Mouse (Mus musculus) heart, adult 2 months (tissue): ENCODE results near the gene Sh3bgrl.

Source experiments
- CTCF ChIP-seq: fragments of 200-600 bp; IDR thresholded peaks from 2 replicates; pipeline ENCODE4 v1.8.1; 2022; ENCODE audit warnings: antibody characterized with exemption, mild to moderate bottlenecking, moderate library complexity
- EP300 ChIP-seq: fragments of 200-500 bp; IDR thresholded peaks from 2 replicates; pipeline ENCODE4 v1.6.1; 2011; ENCODE audit warnings: low read depth, low read length, control low read depth; ENCODE audit not compliant: insufficient read depth
- POLR2A ChIP-seq: fragments of 200-500 bp; IDR thresholded peaks from 2 replicates; pipeline ENCODE4 v1.6.1; 2011; ENCODE audit warnings: mild to moderate bottlenecking, low read depth, low read length, control low read depth; ENCODE audit not compliant: insufficient read depth

- TF ChIP-seq POLR2A (no peak), CTCF (no peak), EP300 (no peak)
These were observed 47.4 kb upstream of the Sh3bgrl start for GRCm38 (mm10) chrX:109047773-109048172.
